ENCODE assay signal across 8 mouse cellular contexts in genomic region chr2:121008664-121009007, GRCm38 (mm10). TPM values are rescaled to one million over a fixed set of nuclear protein-coding genes. Genes with fewer than 3 reads are reported as not detected.
DNase-seq lines count a peak whose midpoint lies in the region; ATAC-seq and TF ChIP-seq lines count a peak whose summit lies in the region.

No protein-coding gene starts in this region.

- H3K9me3 ChIP-seq in megakaryocyte, embryonic 14.5 days = no peaks in the 10 kb centered on the region
- no peaks in the 10 kb centered on the region for H3K9me3 ChIP-seq in limb, embryonic 12.5 days

- no peak for TF ChIP-seq POLR2A in small intestine, adult 2 months (IDR thresholded peaks at IDR 0.05; ENCODE audit: low read depth, low read length)

- ATAC-seq in megakaryocyte, adult 5-6 weeks (ENCODE audit: poor library complexity, severe bottlenecking) = no peak
- peak; percentile 39 for ATAC-seq in erythroblast, adult 5-6 weeks (replicated peaks; ENCODE audit: low FRiP score, poor library complexity, severe bottlenecking)
- no peak for ATAC-seq in limb, embryonic 12.5 days (ENCODE audit: insufficient number of reproducible peaks, insufficient read depth, low FRiP score, low TSS enrichment, low read depth)

- H3K9ac ChIP-seq in limb, embryonic 12.5 days (replicated peaks) = peak overlapping the region; percentile 69

- peak overlapping the region; percentile 98 for H3K4me3 ChIP-seq in megakaryocyte, embryonic 14.5 days (replicated peaks)
- H3K4me3 ChIP-seq in limb, embryonic 12.5 days (replicated peaks) = peak overlapping the region; percentile 83
- H3K4me3 ChIP-seq in small intestine, adult 2 months (ENCODE audit: low read depth, low read length) = peak overlapping the region; percentile 85

- H3K36me3 ChIP-seq in megakaryocyte, embryonic 14.5 days (replicated peaks; ENCODE audit: low read length) = peaks cover 38% of the 10 kb centered on the region
- H3K36me3 ChIP-seq in limb, embryonic 12.5 days = peaks cover 18% of the 10 kb centered on the region
- H3K36me3 ChIP-seq in small intestine, adult 2 months (ENCODE audit: control insufficient read depth, insufficient read depth, low read length) = peaks cover 11% of the 10 kb centered on the region

- 2% methylated on average over 12 of the region's 12 CpGs for WGBS in limb, embryonic 12.5 days
- WGBS in small intestine, adult 2 months = 1% methylated on average over 12 of the region's 12 CpGs

- peak overlapping the region; percentile 62; the same call in 1 of the 2 replicates for H3K27ac ChIP-seq in limb, embryonic 12.5 days
- 0 out of 2 replicates have a peak overlapping the region, but pooled peaks have one; percentile 2 for H3K27ac ChIP-seq in small intestine, adult 2 months (ENCODE audit: insufficient read depth, low read depth, low read length)

- intact Hi-C loops in gastrocnemius, postnatal 14 days (cut with DNase I; ENCODE audit: low total_unique reads) = no loop called here

- DNase-seq in urinary bladder, adult 2 months (ENCODE audit: low spot score) = no peak
- DNase-seq in gastrocnemius, postnatal 10 days = no peak
- no peak for DNase-seq in gastrocnemius, postnatal 14 days

- peak overlapping the region; percentile 83 for H3K4me2 ChIP-seq in limb, embryonic 12.5 days

- no peaks in the 10 kb centered on the region for H3K27me3 ChIP-seq in megakaryocyte, embryonic 14.5 days (replicated peaks)
- H3K27me3 ChIP-seq in limb, embryonic 12.5 days = no peaks in the 10 kb centered on the region
- no peaks in the 10 kb centered on the region for H3K27me3 ChIP-seq in small intestine, adult 2 months (ENCODE audit: control insufficient read depth, insufficient read depth, low read length)

- H3K4me1 ChIP-seq in megakaryocyte, embryonic 14.5 days = peaks cover 24% of the 10 kb centered on the region
- H3K4me1 ChIP-seq in limb, embryonic 12.5 days (replicated peaks) = peaks cover 8% of the 10 kb centered on the region
- H3K4me1 ChIP-seq in small intestine, adult 2 months (ENCODE audit: control insufficient read depth, insufficient read depth, insufficient read length, low read length) = peaks cover 3% of the 10 kb centered on the region; the same call in 1 of the 2 replicates

- TF ChIP-seq CTCF in small intestine, adult 2 months (IDR thresholded peaks at IDR 0.05; ENCODE audit: extremely low read depth, insufficient read length, insufficient replicate concordance, low read depth, low read length) = no peak

RNA-seq across cellular contexts. Expression of gene Ccndbp1, which starts 0.4 kb away (rescaled TPM):
- 3.2 and 12.3 TPM in 2 replicates for polyA plus RNA-seq in megakaryocyte, embryonic 14.5 days (2012; ENCODE audit: insufficient read depth, low replicate concordance)
- total RNA-seq in megakaryocyte, adult 5-6 weeks (2015) = 66.8 and 74.7 TPM in 2 replicates
- total RNA-seq in megakaryocyte, adult 5-6 weeks (2017) = 63.0 and 69.7 TPM in 2 replicates
- total RNA-seq in erythroblast, adult 5-6 weeks (2015; ENCODE audit: low replicate concordance) = 367 and 375 TPM in 2 replicates
- 422 and 452 TPM in 2 replicates for total RNA-seq in erythroblast, adult 5-6 weeks (2017; ENCODE audit: low replicate concordance)
- polyA plus RNA-seq in limb, embryonic 12.5 days (2016; fragmentation: Nextera tagmentation; extraction: Ambion mirVana) = 40.3 and 40.9 TPM in 2 replicates
- polyA plus RNA-seq in small intestine, adult 2 months (2012; rRNA removed) = 3.8 and 9.8 TPM in 2 replicates
- polyA plus RNA-seq in urinary bladder, adult 2 months (2012; rRNA removed) = 61.7 and 71.0 TPM in 2 replicates
- total RNA-seq in gastrocnemius, postnatal 10 days (2021) = 10 to 100 TPM; 17.3 to 19.9 TPM
- total RNA-seq in gastrocnemius, postnatal 14 days (2021) = 10 to 100 TPM; 15.0 to 16.5 TPM

RNA-seq across cellular contexts. Expression of gene Epb42, which starts 28.2 kb away (rescaled TPM):
- 2.6 TPM in 1 of 2 replicates, not detected in the other for polyA plus RNA-seq in megakaryocyte, embryonic 14.5 days (2012; ENCODE audit: insufficient read depth, low replicate concordance)
- total RNA-seq in megakaryocyte, adult 5-6 weeks (2015) = 0.22 and 2.4 TPM in 2 replicates
- 1.9 and 4.4 TPM in 2 replicates for total RNA-seq in megakaryocyte, adult 5-6 weeks (2017)
- 1,106 and 1,220 TPM in 2 replicates for total RNA-seq in erythroblast, adult 5-6 weeks (2015; ENCODE audit: low replicate concordance)
- 1,374 and 1,456 TPM in 2 replicates for total RNA-seq in erythroblast, adult 5-6 weeks (2017; ENCODE audit: low replicate concordance)
- 3.9 and 4.8 TPM in 2 replicates for polyA plus RNA-seq in limb, embryonic 12.5 days (2016; fragmentation: Nextera tagmentation; extraction: Ambion mirVana)
- 0.15 and 0.38 TPM in 2 replicates for polyA plus RNA-seq in small intestine, adult 2 months (2012; rRNA removed)
- 0.22 and 0.38 TPM in 2 replicates for polyA plus RNA-seq in urinary bladder, adult 2 months (2012; rRNA removed)
- 1 to 10 TPM in 1 of 2 experiments, not detected in 1; 1.2 TPM for total RNA-seq in gastrocnemius, postnatal 10 days (2021)
- total RNA-seq in gastrocnemius, postnatal 14 days (2021) = not detected

RNA-seq across cellular contexts. Expression of gene Tmem62, which starts 31.8 kb away (rescaled TPM):
- 0.64 and 1.4 TPM in 2 replicates for polyA plus RNA-seq in megakaryocyte, embryonic 14.5 days (2012; ENCODE audit: insufficient read depth, low replicate concordance)
- total RNA-seq in megakaryocyte, adult 5-6 weeks (2015) = 6.0 and 10.4 TPM in 2 replicates
- total RNA-seq in megakaryocyte, adult 5-6 weeks (2017) = 4.5 and 8.4 TPM in 2 replicates
- 2.5 and 21.9 TPM in 2 replicates for total RNA-seq in erythroblast, adult 5-6 weeks (2015; ENCODE audit: low replicate concordance)
- total RNA-seq in erythroblast, adult 5-6 weeks (2017; ENCODE audit: low replicate concordance) = 11.4 and 20.8 TPM in 2 replicates
- polyA plus RNA-seq in limb, embryonic 12.5 days (2016; fragmentation: Nextera tagmentation; extraction: Ambion mirVana) = 1.1 and 1.9 TPM in 2 replicates
- polyA plus RNA-seq in small intestine, adult 2 months (2012; rRNA removed) = 2.3 and 5.1 TPM in 2 replicates
- 9.1 and 12.1 TPM in 2 replicates for polyA plus RNA-seq in urinary bladder, adult 2 months (2012; rRNA removed)
- 1 to 10 TPM; 2.8 to 4.0 TPM for total RNA-seq in gastrocnemius, postnatal 10 days (2021)
- 1 to 10 TPM; 2.2 to 3.0 TPM for total RNA-seq in gastrocnemius, postnatal 14 days (2021)

RNA-seq across cellular contexts. Expression of gene Ubr1, which starts 38.1 kb away (rescaled TPM):
- 3.7 TPM in 1 of 2 replicates, not detected in the other for polyA plus RNA-seq in megakaryocyte, embryonic 14.5 days (2012; ENCODE audit: insufficient read depth, low replicate concordance)
- total RNA-seq in megakaryocyte, adult 5-6 weeks (2015) = 13.7 and 17.5 TPM in 2 replicates
- 15.9 and 23.8 TPM in 2 replicates for total RNA-seq in megakaryocyte, adult 5-6 weeks (2017)
- total RNA-seq in erythroblast, adult 5-6 weeks (2015; ENCODE audit: low replicate concordance) = 17.6 and 21.9 TPM in 2 replicates
- total RNA-seq in erythroblast, adult 5-6 weeks (2017; ENCODE audit: low replicate concordance) = 21.9 and 24.1 TPM in 2 replicates
- 29.5 and 32.4 TPM in 2 replicates for polyA plus RNA-seq in limb, embryonic 12.5 days (2016; fragmentation: Nextera tagmentation; extraction: Ambion mirVana)
- polyA plus RNA-seq in small intestine, adult 2 months (2012; rRNA removed) = 6.1 and 12.1 TPM in 2 replicates
- 12.7 and 15.8 TPM in 2 replicates for polyA plus RNA-seq in urinary bladder, adult 2 months (2012; rRNA removed)
- total RNA-seq in gastrocnemius, postnatal 10 days (2021) = 10 to 100 TPM; 20.0 to 22.0 TPM
- total RNA-seq in gastrocnemius, postnatal 14 days (2021) = 10 to 100 TPM; 18.5 to 20.0 TPM

Comparison
In these comparisons a context has a peak if more than half of its experiments do, and no peak if none do; other contexts are left out.
1. RNA of gene Ccndbp1, which starts 0.4 kb away (total RNA-seq): 367 to 452 TPM in erythroblast, adult 5-6 weeks; 63.0 to 74.7 TPM in megakaryocyte, adult 5-6 weeks, 17.3 to 19.9 TPM in gastrocnemius, postnatal 10 days and 15.0 to 16.5 TPM in gastrocnemius, postnatal 14 days; every median in the first group is over 4 times any median in the second.
2. RNA of gene Epb42, which starts 28.2 kb away (total RNA-seq): 1,106 to 1,456 TPM in erythroblast, adult 5-6 weeks; 0.22 to 4.4 TPM in megakaryocyte, adult 5-6 weeks, 1.2 TPM in gastrocnemius, postnatal 10 days and not detected in gastrocnemius, postnatal 14 days; every median in the first group is over 100 times any median in the second.
3. Peak in every context shown above with its lines, with median percentiles within 50 percentile points of each other: H3K4me3 ChIP-seq.